Mouse (Mus musculus) stomach, postnatal 0 days (tissue): ENCODE measurements at regions not wholly inside any gene's neighbourhood (a gene's known extent, or its start where the extent isn't known, plus 50 kb on each side); places are given as distances from the start of the nearest gene placed in this dataset.
A peak's percentile ranks its signal among the peaks of the same experiment; 100 is the strongest.

Experiments
- ATAC-seq: fragments of 200-750 bp; cut with Nextera tagmentation; 2 replicates; pipeline ENCODE4 v1.8.0; 2017; ENCODE audit not compliant: low FRiP score, low TSS enrichment
- DNase-seq: peaks from one replicate; pipeline ENCODE4 v3.0.0-alpha.2; 2016; ENCODE audit warnings: low spot score
- H3K27ac ChIP-seq: fragments of 300-500 bp; sonication (generic); replicated peaks from 2 replicates; pipeline ENCODE4 v1.5.1; 2014; ENCODE audit warnings: mild to moderate bottlenecking, control low read depth
- H3K27me3 ChIP-seq: fragments of 300-500 bp; sonication (generic); 2 replicates; pipeline ENCODE4 v1.6.1; 2014; ENCODE audit warnings: low read length; ENCODE audit not compliant: control insufficient read depth, insufficient read depth
- H3K36me3 ChIP-seq: fragments of 300-500 bp; sonication (generic); 2 replicates; pipeline ENCODE4 v1.6.1; 2014; ENCODE audit warnings: low read length, mixed read lengths; ENCODE audit not compliant: control insufficient read depth, insufficient read depth
- H3K4me1 ChIP-seq: fragments of 300-500 bp; sonication (generic); replicated peaks from 2 replicates; pipeline ENCODE4 v1.6.1; 2014; ENCODE audit warnings: antibody characterized with exemption; ENCODE audit not compliant: control insufficient read depth, insufficient read depth
- H3K4me2 ChIP-seq: fragments of 300-500 bp; sonication (generic); replicated peaks from 2 replicates; pipeline ENCODE4 v1.6.1; 2014; ENCODE audit warnings: low read depth, mild to moderate bottlenecking, control low read depth, moderate library complexity
- H3K4me3 ChIP-seq: fragments of 300-500 bp; sonication (generic); 2 replicates; pipeline ENCODE4 v1.5.1; 2014; ENCODE audit warnings: low read depth, low read length, control low read depth
- H3K9ac ChIP-seq: fragments of 300-500 bp; sonication (generic); 2 replicates; pipeline ENCODE4 v1.6.1; 2014; ENCODE audit warnings: mild to moderate bottlenecking, low read length, control low read depth, mixed read lengths
- H3K9me3 ChIP-seq: fragments of 300-500 bp; sonication (generic); 2 replicates; pipeline ENCODE4 v1.6.1; 2016; ENCODE audit warnings: low read length; ENCODE audit not compliant: control insufficient read depth
- CTCF ChIP-seq: IDR thresholded peaks from 2 replicates; pipeline ENCODE4 v1.5.1; 2016; ENCODE audit warnings: antibody characterized with exemption, low read depth, mild to moderate bottlenecking, moderate library complexity
- EP300 ChIP-seq: optimal IDR thresholded peaks from 2 replicates; pipeline ENCODE3; 2016; ENCODE audit warnings: antibody characterized with exemption
- WGBS: fragments of 180-500 bp; shearing (Covaris S2); extraction: QIAGEN DNeasy Blood & Tissue Kit; methylation state at CpG from one replicate; pipeline ENCODE4 v1.1.7; 2014; 5-methylcytosine and 5-hydroxymethylcytosine counted together

DNA sequence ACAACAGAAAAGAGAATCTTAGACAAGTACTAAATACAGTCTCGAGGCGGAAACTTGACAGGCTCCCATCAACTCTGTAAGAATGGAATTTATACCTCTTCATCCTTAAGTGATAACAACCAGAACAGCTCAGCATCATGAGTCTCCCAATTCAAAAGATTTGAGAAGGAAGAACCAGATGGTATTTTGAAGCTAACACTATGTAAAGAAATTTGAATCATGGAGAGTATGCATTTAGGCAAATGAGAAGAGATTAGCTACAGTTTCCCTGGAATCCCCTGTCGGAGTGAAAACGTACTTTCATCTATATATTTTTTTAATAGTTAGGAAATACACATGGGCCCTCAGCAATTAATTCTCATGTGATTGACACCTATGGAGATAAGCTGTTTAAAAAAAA, 140.9 kb downstream of the Nrip1 start:
- no peaks in the 10 kb centered on the region for H3K4me1 ChIP-seq
- no peak overlapping the region for H3K27ac ChIP-seq
- no peak overlapping the region for H3K9ac ChIP-seq
- no peak overlapping the region for H3K4me3 ChIP-seq
- no peaks in the 10 kb centered on the region for H3K9me3 ChIP-seq
- WGBS, result 63% methylated on average over 4 of the region's 4 CpGs
- no peaks in the 10 kb centered on the region for H3K27me3 ChIP-seq
- DNase-seq (no peak), ATAC-seq (no peak)
- no peak overlapping the region for H3K4me2 ChIP-seq
- no peaks in the 10 kb centered on the region for H3K36me3 ChIP-seq
- TF ChIP-seq EP300 (no peak), CTCF (no peak)

DNA sequence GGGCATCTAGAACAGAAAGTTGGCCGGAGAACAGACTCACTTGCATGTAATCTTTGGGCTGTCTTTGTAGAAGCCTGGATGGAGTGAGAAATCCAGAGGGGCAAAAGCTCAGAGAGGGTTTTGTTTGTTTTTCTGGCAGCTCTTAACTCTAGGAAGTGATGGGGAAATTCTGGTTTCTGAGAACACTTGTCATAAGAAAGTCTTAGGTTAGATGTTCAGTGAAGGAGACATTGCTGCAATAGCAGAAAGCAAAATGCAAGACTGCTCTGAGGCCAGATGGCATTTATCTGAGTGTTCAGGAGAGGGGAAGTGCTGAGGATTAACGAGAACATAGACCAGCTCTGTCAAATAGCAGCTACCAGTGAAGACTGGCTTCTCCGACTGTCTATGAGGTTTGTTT, 141.5 kb downstream of the Nrip1 start:
- no peak for TF ChIP-seq EP300
- no peak for TF ChIP-seq CTCF
- no peaks in the 10 kb centered on the region for H3K9me3 ChIP-seq
- WGBS, result 38% methylated on average over 3 of the region's 3 CpGs
- H3K27ac ChIP-seq, result no peak overlapping the region
- no peaks in the 10 kb centered on the region for H3K4me1 ChIP-seq
- H3K4me2 ChIP-seq, result no peak overlapping the region
- DNase-seq (no peak), ATAC-seq (no peak)
- H3K27me3 ChIP-seq, result no peaks in the 10 kb centered on the region
- no peaks in the 10 kb centered on the region for H3K36me3 ChIP-seq
- H3K9ac ChIP-seq, result no peak overlapping the region
- H3K4me3 ChIP-seq, result no peak overlapping the region

DNA sequence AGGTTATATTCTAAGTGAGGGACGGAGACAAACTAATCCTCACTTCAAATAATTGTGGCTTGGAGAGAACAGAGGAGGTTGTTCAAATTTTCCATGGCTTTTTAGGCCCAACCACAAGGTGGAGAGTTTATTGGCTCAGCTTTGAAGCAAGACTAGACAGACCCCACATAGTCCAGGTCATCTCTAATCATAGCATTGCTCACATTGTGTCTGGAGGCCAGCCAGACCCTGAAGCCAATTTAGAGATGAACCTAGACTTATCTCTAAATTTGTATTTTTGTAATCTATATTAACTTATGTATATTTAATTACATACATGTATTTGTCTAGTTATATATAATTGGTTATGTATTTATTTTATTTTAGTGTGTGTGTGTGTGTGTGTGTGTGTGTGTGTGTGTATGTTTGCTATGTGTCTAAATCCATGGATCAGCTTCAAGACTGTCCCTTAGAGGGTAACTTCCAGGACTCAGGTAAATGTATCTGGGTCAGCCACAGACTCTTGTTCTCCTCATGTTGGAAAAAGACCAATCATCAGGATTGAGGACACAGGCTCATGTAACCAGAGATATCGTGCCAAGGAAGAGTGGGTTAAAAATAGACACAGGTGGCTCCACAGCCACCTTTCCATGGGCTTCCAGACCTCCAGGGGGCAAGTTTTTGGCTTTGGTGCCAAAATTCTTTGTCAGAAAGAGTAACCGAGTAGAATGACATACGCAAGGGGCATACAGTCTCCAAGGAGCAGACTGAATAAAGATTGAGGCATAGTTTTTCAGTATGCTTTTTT, 142.9 kb downstream of the Nrip1 start:
- Histone ChIP-seq H3K36me3 (no peaks in the 10 kb centered on the region), H3K9me3 (no peaks in the 10 kb centered on the region), H3K27ac (no peak overlapping the region), H3K4me2 (no peak overlapping the region), H3K4me1 (no peaks in the 10 kb centered on the region), H3K27me3 (no peaks in the 10 kb centered on the region), H3K9ac (no peak overlapping the region), H3K4me3 (no peak overlapping the region)
- TF ChIP-seq EP300 (no peak), CTCF (no peak)
- WGBS, result 86% methylated on average over 4 of the region's 4 CpGs
- ATAC-seq (no peak), DNase-seq (no peak)

DNA sequence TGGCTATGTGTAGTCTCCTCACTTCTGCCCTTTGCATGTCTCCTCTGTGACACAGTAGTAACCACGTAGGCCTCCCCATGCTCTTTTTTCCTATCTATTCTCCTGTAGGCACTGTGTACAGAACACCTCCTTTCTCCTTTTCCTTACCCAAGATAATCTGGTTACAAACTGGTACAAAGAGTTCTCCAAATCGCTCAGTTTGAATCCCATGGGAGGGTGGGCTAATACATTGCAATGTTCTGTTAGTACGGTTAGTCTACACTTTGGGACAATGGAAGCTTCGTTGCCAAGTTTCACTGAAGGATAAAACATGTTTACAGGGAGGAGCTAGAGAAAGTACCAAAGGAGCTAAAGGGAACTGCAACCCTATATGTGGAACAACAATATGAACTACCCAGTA, 145.2 kb downstream of the Nrip1 start:
- Histone ChIP-seq H3K27me3 (no peaks in the 10 kb centered on the region), H3K27ac (no peak overlapping the region), H3K4me1 (0 out of 2 replicates have a peak, but pooled peaks cover 4% of the 10 kb centered on the region), H3K4me2 (no peak overlapping the region), H3K9me3 (no peaks in the 10 kb centered on the region), H3K4me3 (no peak overlapping the region), H3K36me3 (no peaks in the 10 kb centered on the region), H3K9ac (no peak overlapping the region)
- 83% methylated on average over 4 of the region's 4 CpGs for WGBS
- TF ChIP-seq CTCF, result no peak
- no peak for TF ChIP-seq EP300
- ATAC-seq (no peak), DNase-seq (no peak)

DNA sequence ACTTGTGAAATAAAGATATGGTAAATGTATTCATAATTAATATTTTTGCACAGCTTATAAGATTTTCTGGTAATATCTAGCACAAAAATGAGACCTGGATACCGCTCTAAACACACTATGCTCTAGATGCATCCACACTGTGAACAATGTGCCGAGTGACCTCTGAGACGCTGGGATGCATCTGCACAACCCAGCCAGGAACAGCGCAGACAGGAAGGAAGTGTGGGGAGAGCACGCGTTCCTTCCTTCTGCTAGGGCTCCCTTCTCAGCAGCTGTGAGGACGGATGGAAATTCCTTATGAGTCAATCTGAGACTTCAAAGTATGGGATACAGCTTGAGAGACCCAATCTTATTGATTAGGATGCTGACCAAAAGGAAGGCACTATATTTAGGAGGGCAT, 147.2 kb downstream of the Nrip1 start:
- no peaks in the 10 kb centered on the region for H3K27me3 ChIP-seq
- ATAC-seq (no peak), DNase-seq (no peak)
- 0 out of 2 replicates have a peak, but pooled peaks cover 4% of the 10 kb centered on the region for H3K4me1 ChIP-seq
- no peak overlapping the region for H3K9ac ChIP-seq
- TF ChIP-seq CTCF (no peak), EP300 (no peak)
- H3K27ac ChIP-seq, result no peak overlapping the region
- no peak overlapping the region for H3K4me3 ChIP-seq
- H3K4me2 ChIP-seq, result no peak overlapping the region
- no peaks in the 10 kb centered on the region for H3K9me3 ChIP-seq
- no peaks in the 10 kb centered on the region for H3K36me3 ChIP-seq
- WGBS, result 76% methylated on average over 7 of the region's 7 CpGs

DNA sequence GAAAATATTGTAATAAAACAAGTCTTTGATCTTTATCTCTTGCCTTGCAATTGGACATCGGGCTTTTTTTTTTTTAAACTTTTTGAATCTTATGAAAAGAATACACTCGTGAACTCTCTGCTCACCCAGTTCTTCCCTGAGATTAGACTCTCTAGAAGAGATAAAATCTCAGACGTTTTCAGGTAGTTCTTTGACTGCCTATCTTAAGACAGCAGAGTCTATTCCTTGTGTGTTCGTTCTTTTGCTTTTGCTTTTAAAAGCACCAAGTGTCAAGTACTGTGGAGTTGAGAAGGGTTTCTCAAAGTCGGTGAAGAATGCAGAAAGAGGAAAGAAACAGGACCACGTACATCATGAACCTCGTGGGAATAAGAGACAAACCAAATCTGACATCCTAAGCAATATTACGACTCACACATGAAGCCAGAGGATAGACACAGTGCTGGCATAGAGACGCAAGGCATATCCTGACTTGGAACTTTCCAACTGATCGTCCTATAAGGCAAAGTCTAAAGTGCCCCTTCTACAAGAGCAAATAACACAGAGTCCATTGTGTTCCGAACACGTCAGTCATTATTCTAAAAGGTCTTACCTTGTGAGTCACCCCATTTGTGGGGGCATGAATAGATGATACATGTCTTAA, 147.9 kb downstream of the Nrip1 start:
- 0 out of 2 replicates have a peak, but pooled peaks have one; percentile 49 for ATAC-seq
- TF ChIP-seq CTCF (no peak), EP300 (no peak)

More for the DNA sequence above, 147.9 kb downstream of the Nrip1 start:
- Histone ChIP-seq H3K4me3 (no peak overlapping the region), H3K27me3 (no peaks in the 10 kb centered on the region), H3K9me3 (no peaks in the 10 kb centered on the region), H3K9ac (no peak overlapping the region), H3K27ac (no peak overlapping the region), H3K4me2 (no peak overlapping the region), H3K36me3 (no peaks in the 10 kb centered on the region), H3K4me1 (0 out of 2 replicates have a peak, but pooled peaks cover 4% of the 10 kb centered on the region)
- 30% methylated on average over 12 of the region's 12 CpGs for WGBS
- no peak for DNase-seq
